Mouse (Mus musculus): Measurements from ENCODE around the gene Olfr131.
"Not testable (repeated sequence)": the region's sequence is repeated elsewhere in the genome, so short reads cannot be mapped to it uniquely, and the experiment has no call there.

Gene Olfr131

DNA sequence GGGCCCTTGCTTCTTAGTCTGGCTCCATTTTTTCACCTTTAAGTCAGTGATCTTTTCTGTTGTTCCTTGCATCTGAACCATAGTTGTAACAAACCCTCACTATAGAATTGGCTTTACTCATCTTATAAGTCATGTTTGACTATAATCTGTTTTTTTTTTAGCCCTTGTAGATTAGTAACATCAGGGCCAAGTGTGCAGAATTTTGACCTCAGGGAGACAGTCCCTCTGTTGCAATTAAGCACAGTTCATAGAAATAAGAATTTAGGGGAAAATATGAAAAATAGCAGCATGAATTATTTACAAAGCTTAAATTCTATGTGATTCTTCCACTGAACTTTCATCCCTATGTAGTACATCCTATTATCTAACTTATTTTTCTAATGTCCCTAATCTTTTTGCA, at the start of gene Olfr131:
Olfr131 (minus strand) TSS at position 101 of the 400 bp plus-strand sequence.
- no peak for DNase-seq (ENCODE audit: low spot score in 2 of 2)

DNA sequence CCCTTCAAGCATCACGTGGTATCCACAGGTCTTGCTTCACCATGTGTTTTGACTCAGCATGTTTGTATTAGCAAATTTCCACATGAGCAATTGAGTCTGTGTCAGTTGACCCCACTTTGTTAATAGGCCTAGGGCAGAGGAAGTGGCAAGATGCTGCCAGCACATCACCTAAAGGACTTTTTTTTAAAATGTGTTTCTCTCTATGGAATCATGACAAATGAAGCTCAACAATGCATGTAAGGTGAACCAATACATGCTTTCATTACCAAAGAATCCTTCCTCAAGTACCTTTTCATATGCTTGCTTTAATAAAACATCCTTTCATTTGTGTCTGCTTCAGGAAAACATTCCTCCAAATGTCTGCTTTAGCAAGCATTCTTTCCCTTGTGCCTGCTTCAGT, 45.9 kb upstream of the Olfr131 start, which contains the start of gene Olfr132:
Olfr132 (minus strand) TSS at position 101 of the 400 bp plus-strand sequence.
- DNase-seq (ENCODE audit: low spot score in 2 of 2), result no peak

DNA sequence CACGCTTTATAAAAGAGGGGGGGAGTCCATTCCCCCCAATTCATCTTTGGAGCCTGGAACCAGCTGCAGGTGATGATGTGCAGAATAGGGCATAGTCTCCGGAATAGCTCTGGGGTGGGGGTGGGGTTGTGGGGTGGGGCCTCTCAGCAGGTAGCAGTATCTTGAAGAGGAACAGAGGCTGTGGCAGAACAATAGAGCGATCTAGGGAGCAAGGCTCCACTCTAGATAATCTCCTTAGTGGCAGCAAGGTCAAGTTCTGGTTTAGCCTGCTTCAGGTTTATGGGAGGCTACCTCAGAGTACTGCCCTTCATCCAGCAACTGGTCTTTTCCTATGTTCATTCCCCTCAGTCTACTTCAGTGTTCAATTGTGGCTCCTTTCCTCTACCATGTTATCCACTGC, 36.9 kb upstream of the Olfr131 start:
- not testable (repeated sequence) for DNase-seq (ENCODE audit: low spot score in 2 of 2)

DNA sequence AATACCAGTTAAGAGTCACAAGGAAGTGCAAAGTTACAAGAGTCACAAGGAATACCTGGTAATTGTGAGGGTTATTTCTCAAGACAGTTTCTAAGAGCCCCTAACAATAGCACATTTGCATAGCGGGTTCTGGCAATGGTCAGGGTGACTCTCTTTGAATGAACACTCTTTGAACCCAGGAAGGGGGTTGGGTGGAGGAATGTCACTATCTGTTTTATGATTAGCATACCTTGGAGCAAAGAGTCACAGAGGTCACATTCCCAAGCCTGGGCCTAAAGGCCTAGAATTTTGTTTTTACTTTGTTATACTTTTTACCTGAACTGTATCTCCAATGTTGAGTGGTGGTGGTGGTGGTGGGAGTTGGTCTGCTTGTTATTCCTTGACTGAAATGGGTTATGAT, 35.7 kb upstream of the Olfr131 start:
- not testable (repeated sequence) for DNase-seq (ENCODE audit: low spot score in 2 of 2)

DNA sequence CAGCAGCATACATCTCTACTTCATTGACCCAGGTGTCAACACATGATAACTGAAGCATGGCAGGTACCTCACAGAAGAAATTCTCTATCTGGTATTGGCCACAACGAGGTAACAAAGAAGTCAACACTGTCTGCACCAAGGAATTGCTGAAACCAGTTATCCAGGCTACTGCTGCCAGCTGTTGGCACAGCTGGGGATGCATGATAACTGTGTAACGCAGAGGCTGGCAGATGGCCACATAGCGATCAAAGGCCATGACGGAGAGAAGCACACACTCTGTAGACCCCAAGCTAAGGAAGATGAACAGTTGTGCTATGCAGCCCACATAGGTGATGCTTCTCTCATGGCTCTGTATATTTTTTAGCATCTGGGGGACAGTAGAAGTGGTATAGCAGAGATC, 6.1 kb downstream of the Olfr131 start:
- DNase-seq (ENCODE audit: low spot score in 2 of 2), result no peak

DNA sequence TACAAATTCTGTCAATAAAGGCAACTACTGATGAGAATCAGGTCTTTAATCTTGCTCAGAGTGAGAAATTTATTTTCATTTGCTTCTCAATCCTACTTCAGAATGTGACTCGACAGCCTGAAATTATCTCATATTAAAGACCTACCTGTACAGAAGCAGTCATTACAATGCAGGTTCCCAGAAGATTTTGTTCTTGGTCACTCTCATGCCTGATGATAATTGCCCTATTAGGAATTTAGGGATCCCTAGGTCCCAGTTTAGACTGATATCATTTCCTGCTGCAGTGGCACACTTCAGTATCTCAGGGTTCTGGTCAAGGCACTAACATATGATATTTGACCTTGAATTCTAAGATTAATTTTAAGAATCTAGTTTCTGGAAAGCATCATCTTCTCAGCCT, 24.9 kb downstream of the Olfr131 start, which contains the start of gene Olfr130:
Olfr130 (plus strand) TSS at position 301 of the 400 bp plus-strand sequence.
- no peak for DNase-seq (ENCODE audit: low spot score in 2 of 2)

DNA sequence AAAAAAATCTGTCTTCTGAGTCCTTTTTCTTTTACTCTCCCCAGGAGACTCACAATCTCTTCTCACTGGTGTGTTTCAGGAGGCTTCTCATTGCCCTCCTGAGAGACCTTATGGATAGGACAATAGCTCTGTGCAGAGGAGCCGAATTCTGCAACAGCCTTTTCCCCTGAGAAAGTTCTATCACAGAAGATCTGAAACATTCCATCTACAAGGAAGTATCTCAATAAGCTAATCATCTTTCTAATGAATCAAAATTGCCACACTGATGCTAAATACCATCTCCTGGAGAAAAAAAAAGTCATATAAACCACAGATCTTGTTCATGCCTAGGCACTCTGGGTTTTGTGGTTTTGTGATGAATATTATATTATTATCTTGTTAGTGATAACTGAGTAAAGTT, 28.5 kb downstream of the Olfr131 start, which contains the start of gene Olfr129:
Olfr129 (minus strand) TSS at position 101 of the 400 bp plus-strand sequence.
- DNase-seq (ENCODE audit: low spot score in 2 of 2), result no peak

Measured in spleen, postnatal 14 days (tissue).